Mouse (Mus musculus): Measurements from ENCODE around the gene Gm10058. TPM values are rescaled to one million over a fixed set of nuclear protein-coding genes. Genes with fewer than 3 reads are reported as not detected.
"Not testable (repeated sequence)": the region's sequence is repeated elsewhere in the genome, so short reads cannot be mapped to it uniquely, and the experiment has no call there.

Gene Gm10058
- polyA plus RNA-seq (2015; fragmentation: Nextera tagmentation; extraction: Ambion mirVana) = not detected in 2 replicates

- ATAC-seq (replicated peaks; ENCODE audit: low FRiP score); H3K36me3 ChIP-seq; H3K27ac ChIP-seq; H3K9ac ChIP-seq; H3K4me3 ChIP-seq (replicated peaks); H3K4me2 ChIP-seq; H3K9me3 ChIP-seq (replicated peaks); H3K4me1 ChIP-seq; H3K27me3 ChIP-seq: not testable (repeated sequence)
- WGBS = no CpG with 5 or more reads among the region's 5 CpGs
Measured at GRCm38 (mm10) chrX:27946785-27947184, at the start of gene Gm10058. Gm10058 (minus strand) TSS chrX:27946885.

Data from kidney, embryonic 15.5 days (tissue).